Mouse (Mus musculus) MEL (cell line): ENCODE measurements around the gene Gpr150. TPM values are rescaled to one million over a fixed set of nuclear protein-coding genes. Genes with fewer than 3 reads are reported as not detected.

ENCODE experiments used
- DNase-seq: peaks from one replicate; pipeline ENCODE4 v3.0.0; 2011; ENCODE audit warnings: low read depth, low spot score
- H3K27ac ChIP-seq: 2 replicates; pipeline ENCODE4 v1.5.1; 2012; ENCODE audit warnings: low read depth, mild to moderate bottlenecking, control low read depth, low read length, moderate library complexity; ENCODE audit not compliant: control insufficient read depth
- H3K27me3 ChIP-seq, 2 experiments: fragments of 150-350 bp in 1 of 2; sonication (generic) in 1 of 2; 2 replicates each; pipeline ENCODE4 v1.6.1; 2012; ENCODE audit warnings: low read length in 2 of 2, mild to moderate bottlenecking in 2 of 2, improper control_type of control experiment in 1 of 2, moderate library complexity in 1 of 2; ENCODE audit not compliant: insufficient read depth in 2 of 2, control insufficient read depth in 1 of 2
- H3K36me3 ChIP-seq, 2 experiments: 2 replicates each; pipeline ENCODE4 v1.6.1; 2012 to 2014; ENCODE audit warnings: low read length in 2 of 2, improper control_type of control experiment in 1 of 2, inconsistent platforms in 1 of 2, mild to moderate bottlenecking in 1 of 2; ENCODE audit not compliant: insufficient read depth in 2 of 2, control insufficient read depth in 1 of 2
- H3K4me1 ChIP-seq, 2 experiments: fragments of 150-350 bp in 1 of 2; sonication (generic) in 1 of 2; 2 replicates each; pipeline ENCODE4 v1.6.1; 2012; ENCODE audit warnings: low read length in 2 of 2, improper control_type of control experiment in 1 of 2, mild to moderate bottlenecking in 1 of 2; ENCODE audit not compliant: insufficient read depth in 2 of 2, control insufficient read depth in 1 of 2
- H3K4me3 ChIP-seq, 2 experiments: fragments of 150-350 bp in 1 of 2; sonication (generic) in 1 of 2; 2 replicates each; pipeline ENCODE4 v1.5.1; 2012; ENCODE audit warnings: low read depth in 2 of 2, low read length in 2 of 2, mild to moderate bottlenecking in 2 of 2, moderate library complexity in 2 of 2, control low read depth in 1 of 2, improper control_type of control experiment in 1 of 2; ENCODE audit not compliant: control insufficient read depth in 1 of 2, insufficient read depth in 1 of 2
- H3K79me2 ChIP-seq: 2 replicates; pipeline ENCODE4 v1.6.1; 2012; ENCODE audit warnings: mild to moderate bottlenecking, low read length, moderate library complexity; ENCODE audit not compliant: control insufficient read depth, poor library complexity, insufficient read depth
- H3K9ac ChIP-seq: 2 replicates; pipeline ENCODE4 v1.6.1; 2012; ENCODE audit warnings: low read depth, mild to moderate bottlenecking, control low read depth, low read length, moderate library complexity; ENCODE audit not compliant: control insufficient read depth, poor library complexity, severe bottlenecking
- H3K9me3 ChIP-seq: fragments of 150-350 bp; sonication (generic); replicated peaks from 2 replicates; pipeline ENCODE4 v1.6.1; 2012; ENCODE audit warnings: mild to moderate bottlenecking, low read length, improper control_type of control experiment, moderate library complexity; ENCODE audit not compliant: insufficient read depth
- CHD1 ChIP-seq: IDR thresholded peaks from 2 replicates; pipeline ENCODE4 v1.6.1; 2012; ENCODE audit warnings: low read depth, mild to moderate bottlenecking, inconsistent platforms, low read length, improper control_type of control experiment
- CHD2 ChIP-seq: IDR thresholded peaks from 2 replicates; pipeline ENCODE4 v1.6.1; 2011; ENCODE audit warnings: low read length, improper control_type of control experiment
- CTCF ChIP-seq, 3 experiments: IDR thresholded peaks in 2 of 3; conservative IDR thresholded peaks in 1 of 3; 2 replicates each; pipeline ENCODE4 v1.5.1; 2011 to 2012; ENCODE audit warnings: low read length in 3 of 3, low read depth in 2 of 3, mild to moderate bottlenecking in 2 of 3, improper control_type of control experiment in 1 of 3, inconsistent platforms in 1 of 3, mixed read lengths in 1 of 3, moderate library complexity in 1 of 3; ENCODE audit not compliant: control insufficient read depth in 1 of 3, insufficient read depth in 1 of 3, poor library complexity in 1 of 3, severe bottlenecking in 1 of 3
- E2F4 ChIP-seq: IDR thresholded peaks from 2 replicates; pipeline ENCODE4 v1.6.1; 2011; ENCODE audit warnings: low read depth, low read length, improper control_type of control experiment, borderline replicate concordance
- ELF1 ChIP-seq: IDR thresholded peaks from 2 replicates; pipeline ENCODE4 v1.6.1; 2014; ENCODE audit warnings: low read depth, mild to moderate bottlenecking, inconsistent platforms, low read length, improper control_type of control experiment, moderate library complexity
- EP300 ChIP-seq, 2 experiments: IDR thresholded peaks; 2 replicates each; pipeline ENCODE4 v1.6.1; 2011; ENCODE audit warnings: improper control_type of control experiment in 2 of 2, low read length in 2 of 2, low read depth in 1 of 2, mild to moderate bottlenecking in 1 of 2
- ETS1 ChIP-seq: IDR thresholded peaks from 2 replicates; pipeline ENCODE4 v1.6.1; 2012; ENCODE audit warnings: low read depth, mild to moderate bottlenecking, inconsistent platforms, low read length, improper control_type of control experiment, moderate library complexity
- GATA1 ChIP-seq: IDR thresholded peaks from 2 replicates; pipeline ENCODE4 v1.6.1; 2011; ENCODE audit warnings: low read depth, low read length, improper control_type of control experiment
- KAT2A ChIP-seq: conservative IDR thresholded peaks from 2 replicates; pipeline ENCODE4 v1.6.1; 2012; ENCODE audit warnings: low read depth, low read length, improper control_type of control experiment, inconsistent platforms
- MAFK ChIP-seq: IDR thresholded peaks from 2 replicates; pipeline ENCODE4 v1.6.1; 2011; ENCODE audit warnings: low read depth, mild to moderate bottlenecking, low read length, improper control_type of control experiment, borderline replicate concordance
- MAX ChIP-seq: IDR thresholded peaks from 2 replicates; pipeline ENCODE4 v1.6.1; 2011; ENCODE audit warnings: low read length, improper control_type of control experiment
- MAZ ChIP-seq: IDR thresholded peaks from 2 replicates; pipeline ENCODE4 v1.6.1; 2012; ENCODE audit warnings: low read depth, mild to moderate bottlenecking, inconsistent platforms, low read length, improper control_type of control experiment
- MEF2A ChIP-seq: IDR thresholded peaks from 2 replicates; pipeline ENCODE4 v1.6.1; 2014; ENCODE audit warnings: low read depth, mild to moderate bottlenecking, inconsistent platforms, low read length, improper control_type of control experiment; ENCODE audit not compliant: poor library complexity, insufficient replicate concordance, severe bottlenecking; ENCODE audit errors: extremely low read depth
- MXI1 ChIP-seq: IDR thresholded peaks from 2 replicates; pipeline ENCODE4 v1.6.1; 2011; ENCODE audit warnings: mild to moderate bottlenecking, low read depth, low read length, improper control_type of control experiment
- MYC ChIP-seq: IDR thresholded peaks from 2 replicates; pipeline ENCODE4 v1.6.1; 2011; ENCODE audit warnings: low read depth, mild to moderate bottlenecking, low read length, improper control_type of control experiment, moderate library complexity
- NRF1 ChIP-seq: IDR thresholded peaks from 2 replicates; pipeline ENCODE4 v1.6.1; 2014; ENCODE audit warnings: low read depth, mild to moderate bottlenecking, inconsistent platforms, low read length, improper control_type of control experiment, moderate library complexity; ENCODE audit not compliant: poor library complexity, insufficient read depth, severe bottlenecking
- POLR2AphosphoS2 ChIP-seq: IDR thresholded peaks from 2 replicates; pipeline ENCODE4 v1.6.1; 2011; ENCODE audit warnings: low read length, improper control_type of control experiment
- POLR2AphosphoS5 ChIP-seq: IDR thresholded peaks from 2 replicates; pipeline ENCODE4 v1.6.1; 2012; ENCODE audit warnings: low read depth, borderline replicate concordance, mild to moderate bottlenecking, inconsistent platforms, low read length, moderate library complexity, mixed read lengths
- RAD21 ChIP-seq: IDR thresholded peaks from 2 replicates; pipeline ENCODE4 v1.6.1; 2011; ENCODE audit warnings: mild to moderate bottlenecking, low read depth, low read length, improper control_type of control experiment
- SMC3 ChIP-seq: IDR thresholded peaks from 2 replicates; pipeline ENCODE4 v1.6.1; 2011; ENCODE audit warnings: low read depth, low read length, improper control_type of control experiment
- TAL1 ChIP-seq: IDR thresholded peaks from 2 replicates; pipeline ENCODE4 v1.6.1; 2012; ENCODE audit warnings: mild to moderate bottlenecking, inconsistent platforms, low read length, moderate library complexity, mixed read lengths
- TCF12 ChIP-seq: IDR thresholded peaks from 2 replicates; pipeline ENCODE4 v1.6.1; 2014; ENCODE audit warnings: low read depth, mild to moderate bottlenecking, inconsistent platforms, low read length, improper control_type of control experiment, moderate library complexity
- USF1 ChIP-seq: IDR thresholded peaks from 2 replicates; pipeline ENCODE4 v1.6.1; 2014; ENCODE audit warnings: low read depth, mild to moderate bottlenecking, inconsistent platforms, low read length, improper control_type of control experiment, moderate library complexity
- USF2 ChIP-seq, 2 experiments: IDR thresholded peaks; 2 replicates each; pipeline ENCODE4 v1.6.1; 2011 to 2012; ENCODE audit warnings: improper control_type of control experiment in 2 of 2, low read length in 2 of 2, borderline replicate concordance in 1 of 2, inconsistent platforms in 1 of 2, low read depth in 1 of 2, mild to moderate bottlenecking in 1 of 2; ENCODE audit not compliant: insufficient read depth in 1 of 2
- polyA plus RNA-seq, 2 experiments: library from polyadenylated mRNA; stranded (reverse) in 1 of 2; unstranded in 1 of 2; fragments of >175 nt in 1 of 2; fragments of >200 nt in 1 of 2; gene quantifications; 2 replicates each; pipeline versions ENCODE4 v1.2.1 to v1.2.4; 2012; ENCODE audit warnings: low replicate concordance in 2 of 2, low read depth in 1 of 2; ENCODE audit not compliant: insufficient read length in 2 of 2, insufficient read depth in 1 of 2, missing spikeins in 1 of 2
- total RNA-seq: library from RNA; depleted of rRNA; stranded (reverse); fragments of 300-350 nt; gene quantifications from 2 replicates; pipeline ENCODE4 v1.2.3, GENCODE M21; 2012

The Gpr150 gene
- total and polyA plus RNA-seq, 3 experiments = not detected

DNA sequence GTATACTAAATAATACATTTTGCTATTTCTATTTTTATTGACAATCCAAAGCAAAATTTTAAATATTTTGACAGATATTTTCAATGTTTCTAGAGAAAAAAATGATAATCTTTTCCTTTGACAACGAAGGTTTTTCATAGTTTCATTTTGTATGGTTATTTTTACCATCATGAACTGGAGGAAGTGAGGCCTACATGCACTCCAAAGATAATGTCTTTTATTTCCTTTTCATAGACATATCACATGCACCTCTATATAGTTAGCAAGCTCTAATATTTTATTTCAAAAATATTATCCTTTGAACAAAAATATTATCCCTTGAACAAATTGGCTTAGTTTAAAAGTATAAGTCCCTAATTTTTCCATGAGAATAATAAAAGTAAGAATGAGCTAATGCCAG is 17.5 kb upstream of the Gpr150 start:
- Histone ChIP-seq H3K4me3 (peak overlapping the region in 1 of 2 experiments; percentile 30; a peak in 1 of 4 replicates), H3K4me1 (peaks cover 3 to 10% of the 10 kb centered on the region in 2 experiments; a peak in 3 of 4 replicates), H3K36me3 (peaks cover 0 to 9% of the 10 kb centered on the region in 2 experiments; a peak in 2 of 4 replicates), H3K79me2 (no peaks in the 10 kb centered on the region), H3K9me3 (no peaks in the 10 kb centered on the region), H3K27me3 (no peaks in the 10 kb centered on the region)
- peak; percentile 22 for DNase-seq
- TF ChIP-seq GATA1 (peak; percentile 37; the same call in 1 of the 2 replicates), MXI1 (no peak), EP300 (IDR thresholded peaks at IDR 0.05; ENCODE audit: low read depth in 1 of 2, low read length in 2 of 2) (peak; percentile 25 to 41; a peak in 2 of 4 replicates), TCF12 (peak; percentile 60; the same call in 1 of the 2 replicates), TAL1 (peak; percentile 39), MYC (no peak), NRF1 (no peak), KAT2A (no peak), CHD1 (no peak), ETS1 (no peak), CHD2 (no peak), USF2 (IDR thresholded peaks at IDR 0.05; ENCODE audit: borderline replicate concordance in 1 of 2, insufficient read depth in 1 of 2, low read depth in 1 of 2, low read length in 2 of 2) (no peak), CTCF (IDR thresholded peaks at IDR 0.05 in 2 of 3, conservative IDR thresholded peaks at IDR 0.05 in 1 of 3; ENCODE audit: control insufficient read depth in 1 of 3, insufficient read depth in 1 of 3, low read depth in 2 of 3, low read length in 3 of 3, poor library complexity in 1 of 3, severe bottlenecking in 1 of 3) (no peak), MEF2A (no peak), POLR2AphosphoS5 (no peak), POLR2AphosphoS2 (no peak), USF1 (no peak), ELF1 (no peak), SMC3 (no peak), MAZ (no peak), MAFK (no peak), E2F4 (no peak), MAX (no peak), RAD21 (no peak)
- TF ChIP-seq, all 39 proteins: peak for 4
- Histone ChIP-seq H3K9ac (no peak overlapping the region), H3K27ac (no peak overlapping the region)
